Mouse (Mus musculus) embryonic facial prominence, embryonic 12.5 days (tissue): Measurements from ENCODE around the gene Cd59b. TPM values are rescaled to one million over a fixed set of nuclear protein-coding genes. Genes with fewer than 3 reads are reported as not detected.
A peak's percentile ranks its signal among the peaks of the same experiment; 100 is the strongest.

Experiments
- ATAC-seq: fragments of 200-750 bp; cut with Nextera tagmentation; 2 replicates; pipeline ENCODE4 v1.8.0; 2017; ENCODE audit not compliant: insufficient number of reproducible peaks, insufficient read depth, low FRiP score, low TSS enrichment
- H3K27ac ChIP-seq: fragments of 300-500 bp; sonication (generic); 2 replicates; pipeline ENCODE4 v1.5.1; 2016; ENCODE audit warnings: mild to moderate bottlenecking
- H3K27me3 ChIP-seq: fragments of 300-500 bp; sonication (generic); 2 replicates; pipeline ENCODE4 v1.6.1; 2016; ENCODE audit warnings: mild to moderate bottlenecking, moderate library complexity
- H3K36me3 ChIP-seq: fragments of 300-500 bp; sonication (generic); 2 replicates; pipeline ENCODE4 v1.6.1; 2016; ENCODE audit warnings: mild to moderate bottlenecking
- H3K4me1 ChIP-seq: fragments of 300-500 bp; sonication (generic); 2 replicates; pipeline ENCODE4 v1.6.1; 2016
- H3K4me2 ChIP-seq: fragments of 300-500 bp; sonication (generic); replicated peaks from 2 replicates; pipeline ENCODE4 v1.6.1; 2016; ENCODE audit warnings: mild to moderate bottlenecking, moderate library complexity
- H3K4me3 ChIP-seq: fragments of 300-500 bp; sonication (generic); 2 replicates; pipeline ENCODE4 v1.5.1; 2016; ENCODE audit warnings: mild to moderate bottlenecking
- H3K9ac ChIP-seq: fragments of 300-500 bp; sonication (generic); 2 replicates; pipeline ENCODE4 v1.6.1; 2016; ENCODE audit warnings: mild to moderate bottlenecking, moderate library complexity
- H3K9me3 ChIP-seq: fragments of 300-500 bp; sonication (generic); 2 replicates; pipeline ENCODE4 v1.6.1; 2016; ENCODE audit warnings: mild to moderate bottlenecking, moderate library complexity
- WGBS: fragments of 180-500 bp; shearing (Covaris S2); methylation state at CpG from one replicate; pipeline ENCODE4 v1.1.7; 2016; 5-methylcytosine and 5-hydroxymethylcytosine counted together
- polyA plus RNA-seq: library from polyadenylated mRNA; unstranded; fragments of >200 nt; fragmentation: Nextera tagmentation; extraction: Ambion mirVana; gene quantifications from 2 replicates; pipeline ENCODE4 v1.2.1, GENCODE M21; 2016

Cd59b gene
- polyA plus RNA-seq, 1 experiment from 2014 or later, result 5.1 TPM

DNA sequence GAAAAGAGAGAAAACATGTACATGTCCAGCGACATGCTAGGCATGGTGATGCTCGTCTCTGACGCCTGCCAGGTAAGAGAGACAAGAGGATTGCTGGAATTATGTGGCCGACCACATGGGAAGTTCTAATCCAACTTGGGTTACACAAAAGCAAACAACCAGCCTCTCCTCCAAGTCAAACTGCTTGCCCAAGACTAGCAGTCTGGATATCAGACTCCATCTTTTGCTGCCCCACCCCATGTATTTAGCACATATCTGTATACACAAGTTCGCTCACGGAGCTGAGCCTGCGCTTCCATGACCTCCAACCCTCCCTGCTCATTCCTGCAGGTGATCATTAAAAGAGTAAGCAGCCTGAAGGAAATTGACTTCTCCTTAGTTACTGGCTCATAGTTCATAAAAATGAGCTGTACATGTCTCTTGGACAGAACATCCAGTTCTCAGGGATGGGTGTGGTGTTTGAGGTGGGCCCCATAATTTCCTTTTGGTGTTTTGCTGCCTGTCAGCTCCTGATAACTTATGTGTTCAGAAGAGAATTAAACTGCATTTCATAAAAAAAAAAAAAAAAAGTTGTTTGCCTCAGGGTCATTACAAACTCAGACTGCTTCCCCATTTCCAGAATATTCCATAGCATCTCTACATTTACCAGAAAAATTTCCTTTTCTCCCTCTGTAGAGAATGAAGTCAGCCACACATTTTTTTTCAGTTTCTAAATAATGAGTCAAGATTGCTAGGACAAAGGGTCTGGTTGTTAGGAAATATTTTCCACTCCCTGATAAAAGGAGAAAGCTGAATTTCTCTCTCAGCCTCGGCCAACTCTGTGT, 52.2 kb downstream of the Cd59b start:
- Histone ChIP-seq H3K4me1 (peaks cover 8% of the 10 kb centered on the region), H3K9me3 (no peaks in the 10 kb centered on the region), H3K27ac (no peak overlapping the region), H3K4me2 (peak overlapping the region; percentile 97), H3K27me3 (peaks cover 14% of the 10 kb centered on the region; the same call in 1 of the 2 replicates), H3K4me3 (peak overlapping the region; percentile 71), H3K36me3 (no peaks in the 10 kb centered on the region), H3K9ac (no peak overlapping the region)
- ATAC-seq, result no peak
- WGBS, result 78% methylated on average over 8 of the region's 8 CpGs

DNA sequence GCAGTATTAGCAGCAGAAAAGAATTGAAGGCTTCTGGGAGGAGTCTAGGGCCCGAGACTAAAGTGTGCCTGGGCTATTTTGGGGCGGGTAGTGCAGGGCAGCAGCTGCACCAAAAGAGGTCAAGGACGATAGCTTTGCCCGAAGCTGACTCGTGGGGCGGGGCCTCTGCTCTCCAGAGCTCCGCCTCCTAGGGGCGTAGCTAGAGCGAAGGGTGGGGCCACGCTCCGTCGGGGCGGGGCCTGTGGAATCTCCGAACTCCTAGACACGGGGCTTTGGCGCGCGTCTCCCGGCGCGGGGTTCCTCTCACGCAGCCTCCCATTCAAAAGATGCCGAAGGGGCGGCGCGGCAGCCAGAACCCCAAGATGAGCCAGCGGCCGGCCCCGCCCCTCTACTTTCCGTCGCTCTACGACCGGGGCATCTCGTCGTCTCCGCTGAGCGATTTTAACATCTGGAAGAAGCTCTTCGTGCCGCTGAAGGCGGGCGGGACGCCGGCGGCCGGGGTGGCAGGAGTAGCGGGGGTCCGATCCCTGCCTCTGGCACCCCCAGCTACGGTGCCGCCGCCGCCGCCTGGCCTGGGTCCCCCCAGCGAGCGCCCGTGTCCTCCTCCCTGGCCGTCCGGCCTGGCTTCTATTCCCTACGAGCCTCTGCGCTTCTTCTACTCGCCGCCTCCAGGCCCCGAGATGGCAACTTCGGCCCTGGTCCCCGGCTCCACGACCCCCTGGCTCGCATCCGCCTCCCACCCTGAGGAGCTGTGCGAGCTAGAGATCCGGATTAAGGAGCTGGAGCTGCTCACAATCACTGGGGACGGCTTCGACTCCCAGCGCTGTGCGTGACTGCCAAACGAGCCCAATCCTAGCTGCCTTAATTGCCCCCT, 53.1 kb downstream of the Cd59b start, which contains the start of gene A930018P22Rik:
Gene A930018P22Rik, plus strand, starts transcription at position 265 of the 874 bp plus-strand sequence.
- H3K4me3 ChIP-seq, result peak within 1 kb of the TSS; percentile 71
- peak within 1 kb of the TSS; percentile 97 for H3K4me2 ChIP-seq
- ATAC-seq, result peak; percentile 90
- H3K4me1 ChIP-seq, result peaks cover 8% of the 10 kb centered on the region
- no peaks in the 10 kb centered on the region for H3K36me3 ChIP-seq
- no peaks in the 10 kb centered on the region for H3K9me3 ChIP-seq
- H3K27ac ChIP-seq, result peak within 1 kb of the TSS; percentile 60; the same call in 1 of the 2 replicates
- H3K27me3 ChIP-seq, result peaks cover 14% of the 10 kb centered on the region; the same call in 1 of the 2 replicates
- H3K9ac ChIP-seq, result peak within 1 kb of the TSS; percentile 72
- under 1% methylated on average over 71 of the region's 74 CpGs for WGBS

DNA sequence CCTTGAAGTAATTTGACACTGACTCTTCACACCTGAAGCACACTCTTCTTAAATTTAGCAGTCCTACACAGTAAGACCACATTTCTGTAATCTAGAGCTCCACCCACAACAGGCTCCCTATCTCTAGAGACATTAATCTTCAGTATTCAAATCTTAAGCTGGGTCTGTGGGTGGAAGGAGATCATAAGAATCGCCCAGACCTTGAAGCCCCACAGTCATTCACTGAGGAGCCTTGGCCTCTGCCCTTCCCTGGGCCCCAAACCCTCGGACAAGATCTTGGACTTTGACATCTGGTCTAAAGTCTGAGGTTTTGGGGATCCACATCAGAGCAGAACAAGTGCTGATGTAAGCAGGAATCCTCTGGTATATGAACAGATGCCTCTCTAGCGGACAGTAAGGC, 53.9 kb downstream of the Cd59b start:
- H3K4me2 ChIP-seq, result peak overlapping the region; percentile 97
- H3K4me1 ChIP-seq, result peaks cover 8% of the 10 kb centered on the region
- ATAC-seq, result peak; percentile 43
- no peak overlapping the region for H3K27ac ChIP-seq
- no peaks in the 10 kb centered on the region for H3K36me3 ChIP-seq
- H3K27me3 ChIP-seq, result peaks cover 14% of the 10 kb centered on the region; the same call in 1 of the 2 replicates
- H3K9ac ChIP-seq, result peak overlapping the region; percentile 72
- H3K4me3 ChIP-seq, result peak overlapping the region; percentile 71; the same call in 1 of the 2 replicates
- no peaks in the 10 kb centered on the region for H3K9me3 ChIP-seq
- 35% methylated on average over 3 of the region's 3 CpGs for WGBS

DNA sequence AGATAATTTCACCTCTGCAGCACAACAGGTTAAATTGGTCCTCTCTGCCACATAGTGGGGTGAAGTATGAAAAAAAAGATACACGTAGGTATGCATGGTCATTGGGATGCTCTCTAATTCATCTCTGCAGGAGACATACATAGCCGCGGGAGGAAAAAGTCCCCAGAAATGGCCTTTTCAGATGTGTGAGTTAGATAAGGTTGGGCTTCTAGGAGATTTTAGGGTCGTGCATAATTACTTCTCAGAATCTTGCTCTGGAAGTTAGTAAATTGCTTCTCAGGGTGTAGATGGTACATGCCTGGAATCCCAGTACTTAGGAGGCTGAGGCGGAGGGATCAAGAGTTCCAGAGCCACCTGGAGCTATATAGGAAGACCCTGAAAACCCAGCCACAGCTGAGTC, 54.4 kb downstream of the Cd59b start:
- no peak for ATAC-seq
- peaks cover 8% of the 10 kb centered on the region for H3K4me1 ChIP-seq
- no peaks in the 10 kb centered on the region for H3K9me3 ChIP-seq
- 74% methylated on average over 5 of the region's 5 CpGs for WGBS
- no peaks in the 10 kb centered on the region for H3K36me3 ChIP-seq
- no peak overlapping the region for H3K27ac ChIP-seq
- H3K9ac ChIP-seq, result no peak overlapping the region
- peaks cover 14% of the 10 kb centered on the region; the same call in 1 of the 2 replicates for H3K27me3 ChIP-seq
- H3K4me2 ChIP-seq, result no peak overlapping the region
- H3K4me3 ChIP-seq, result no peak overlapping the region

DNA sequence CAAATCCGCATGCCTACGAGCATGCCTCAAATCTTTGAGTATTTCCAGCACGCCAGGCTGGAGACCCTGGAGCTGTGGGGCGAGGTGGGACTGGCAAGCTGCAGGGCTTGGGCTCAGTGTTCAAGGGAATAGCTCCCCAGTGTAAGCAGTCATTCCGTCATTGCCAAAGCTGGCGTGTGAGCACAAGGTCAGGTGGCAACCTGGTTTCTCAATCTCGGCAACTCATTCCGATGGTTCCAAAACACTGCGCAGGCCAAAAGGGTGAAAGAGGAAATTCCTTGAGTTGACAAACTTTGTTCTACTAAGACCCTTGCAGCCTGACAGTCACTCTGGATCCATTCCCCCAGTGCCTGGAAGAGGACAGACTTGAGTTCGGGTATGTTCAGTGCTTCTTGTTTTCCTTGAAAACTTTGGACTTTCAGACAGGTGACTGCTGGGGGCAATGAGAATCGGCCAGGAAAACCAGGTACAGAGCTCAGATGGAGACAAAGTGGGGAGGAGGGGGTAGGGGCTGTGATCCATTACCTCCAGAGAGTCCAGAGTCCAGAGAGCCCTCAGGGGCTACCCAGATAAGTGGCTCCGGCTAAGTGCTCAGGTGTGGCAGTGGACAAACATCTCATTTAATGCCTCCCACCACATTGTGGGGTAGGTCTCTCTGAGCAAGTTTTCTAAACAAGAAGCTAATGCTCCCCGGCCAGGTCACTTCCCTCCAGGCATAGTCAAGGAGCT, 59.3 kb downstream of the Cd59b start:
- no peak for ATAC-seq
- no peaks in the 10 kb centered on the region for H3K36me3 ChIP-seq
- 78% methylated on average over 13 of the region's 13 CpGs for whole genome bisulfite sequencing
- no peaks in the 10 kb centered on the region for H3K4me1 ChIP-seq
- no peak overlapping the region for H3K27ac ChIP-seq
- H3K9ac ChIP-seq, result no peak overlapping the region
- H3K27me3 ChIP-seq, result peaks cover 12% of the 10 kb centered on the region; the same call in 1 of the 2 replicates
- no peak overlapping the region for H3K4me3 ChIP-seq
- no peak overlapping the region for H3K4me2 ChIP-seq
- H3K9me3 ChIP-seq, result no peaks in the 10 kb centered on the region

DNA sequence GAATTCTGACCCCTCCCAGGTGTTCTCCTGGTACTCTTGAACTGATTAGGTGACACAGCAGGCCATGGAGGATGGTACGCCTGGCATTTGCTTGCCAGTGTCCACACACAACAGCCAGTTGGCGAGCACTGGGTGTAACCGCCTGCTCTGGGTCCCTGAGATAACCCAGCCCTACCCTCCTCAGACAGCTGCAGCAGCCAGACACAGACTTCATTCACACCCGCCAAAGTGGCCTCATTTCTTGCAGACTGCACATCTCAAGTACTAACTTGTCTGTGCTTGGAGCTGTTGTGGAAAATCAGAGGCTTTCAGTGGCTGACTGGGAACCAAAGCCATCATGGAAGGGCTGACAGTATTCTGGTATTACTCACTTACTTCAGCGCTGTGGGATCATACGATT, 60.5 kb downstream of the Cd59b start:
- H3K36me3 ChIP-seq, result no peaks in the 10 kb centered on the region
- no peak overlapping the region for H3K4me2 ChIP-seq
- 80% methylated on average over 6 of the region's 6 CpGs for WGBS
- H3K4me3 ChIP-seq, result no peak overlapping the region
- no peak overlapping the region for H3K9ac ChIP-seq
- no peak overlapping the region for H3K27ac ChIP-seq
- no peak for ATAC-seq
- H3K9me3 ChIP-seq, result no peaks in the 10 kb centered on the region
- no peaks in the 10 kb centered on the region for H3K4me1 ChIP-seq
- H3K27me3 ChIP-seq, result peaks cover 4% of the 10 kb centered on the region; the same call in 1 of the 2 replicates

DNA sequence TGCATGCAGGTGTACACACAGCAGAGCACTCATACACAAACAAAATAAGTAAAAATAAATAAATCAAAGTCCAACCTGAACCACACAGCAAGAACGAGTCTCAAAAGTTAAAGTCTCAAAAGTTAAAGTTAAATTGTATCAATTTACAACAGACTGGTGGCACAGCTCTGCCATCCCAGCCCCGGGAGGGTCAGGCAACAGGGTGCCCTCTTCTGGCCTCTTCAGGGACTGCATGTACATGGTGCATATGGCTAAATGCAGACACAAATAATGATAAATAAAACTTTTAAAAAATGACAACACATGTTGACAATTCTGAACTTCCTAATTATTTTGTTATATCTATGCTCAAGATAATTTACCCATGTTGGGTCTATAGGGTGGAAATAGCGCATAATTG, 61.3 kb downstream of the Cd59b start:
- 59% methylated on average over 3 of the region's 3 CpGs for WGBS
- ATAC-seq, result no peak
- H3K4me1 ChIP-seq, result no peaks in the 10 kb centered on the region
- no peak overlapping the region for H3K9ac ChIP-seq
- H3K9me3 ChIP-seq, result no peaks in the 10 kb centered on the region
- H3K27ac ChIP-seq, result no peak overlapping the region
- no peaks in the 10 kb centered on the region for H3K27me3 ChIP-seq
- no peaks in the 10 kb centered on the region for H3K36me3 ChIP-seq
- no peak overlapping the region for H3K4me3 ChIP-seq
- H3K4me2 ChIP-seq, result no peak overlapping the region

DNA sequence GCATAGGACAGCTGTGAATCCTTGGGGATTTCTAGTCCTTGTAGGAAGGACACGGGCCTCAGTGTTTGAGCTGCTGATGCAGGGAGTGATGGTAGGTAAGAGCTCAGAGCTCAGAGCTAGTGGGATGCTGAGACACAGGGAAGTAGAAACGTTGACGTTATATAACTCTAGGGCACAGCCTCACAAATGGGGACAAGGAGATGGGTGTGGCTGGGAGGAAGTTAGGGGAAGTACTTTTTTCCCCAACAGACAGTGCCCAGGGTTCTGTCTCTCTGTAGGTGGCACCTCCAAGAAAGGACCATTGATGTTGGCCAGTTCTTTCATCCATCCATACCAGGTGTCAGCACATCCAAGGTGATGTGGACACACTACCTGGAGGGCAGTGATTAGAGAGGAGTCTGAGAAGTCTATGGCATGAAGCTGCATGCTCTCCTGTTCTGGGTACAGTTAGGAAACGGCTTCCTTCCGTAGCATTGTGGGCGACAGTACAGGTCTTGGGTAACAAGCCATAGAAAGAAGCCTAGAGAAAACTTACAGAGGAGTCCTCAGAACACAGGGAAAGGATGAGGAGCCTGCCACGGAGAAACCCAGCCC, 62.7 kb downstream of the Cd59b start:
- H3K36me3 ChIP-seq, result no peaks in the 10 kb centered on the region
- H3K27ac ChIP-seq, result no peak overlapping the region
- H3K27me3 ChIP-seq, result no peaks in the 10 kb centered on the region
- ATAC-seq, result no peak
- H3K4me2 ChIP-seq, result no peak overlapping the region
- H3K9ac ChIP-seq, result no peak overlapping the region
- H3K4me3 ChIP-seq, result no peak overlapping the region
- no peaks in the 10 kb centered on the region for H3K4me1 ChIP-seq
- H3K9me3 ChIP-seq, result no peaks in the 10 kb centered on the region
- 72% methylated on average over 7 of the region's 7 CpGs for WGBS

DNA sequence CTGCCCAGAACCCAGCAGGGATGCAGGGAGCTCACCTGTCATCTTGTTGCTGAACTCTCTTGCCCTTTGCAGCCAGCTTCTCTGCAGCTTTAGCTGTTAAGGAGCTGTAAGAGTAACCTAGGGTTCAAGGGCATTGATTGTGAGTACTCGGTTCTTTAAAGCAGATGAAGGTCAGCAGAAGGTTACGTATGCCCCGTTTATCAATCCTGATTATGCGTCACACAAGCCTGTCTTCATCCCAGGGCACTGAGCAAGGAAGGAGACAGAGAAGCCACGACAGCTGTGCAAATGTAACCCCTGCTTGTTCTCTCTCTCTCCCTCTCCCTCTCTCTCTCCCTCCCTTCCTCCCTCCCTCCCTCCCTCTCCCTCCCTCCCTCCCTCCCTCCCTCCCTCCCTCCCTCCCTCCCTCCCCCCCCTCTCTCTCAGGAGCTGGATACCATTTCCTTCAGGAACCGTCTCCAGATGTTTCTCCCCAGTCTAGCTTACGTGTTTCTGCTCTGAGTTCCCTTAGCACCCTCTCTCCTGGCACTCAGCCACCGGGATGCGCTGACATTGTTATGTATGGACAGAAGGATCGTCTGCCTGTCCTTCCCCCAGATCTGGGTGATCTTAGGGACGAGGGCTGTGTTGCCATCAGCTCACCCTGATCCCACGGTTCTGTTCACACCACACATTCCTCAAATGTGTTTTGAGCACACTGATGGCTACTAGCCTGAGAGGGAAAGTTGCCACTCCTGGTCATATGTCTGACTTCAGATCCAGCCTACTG, 63.6 kb downstream of the Cd59b start:
- Histone ChIP-seq H3K9me3 (no peaks in the 10 kb centered on the region), H3K4me2 (no peak overlapping the region), H3K36me3 (no peaks in the 10 kb centered on the region), H3K9ac (no peak overlapping the region), H3K27ac (no peak overlapping the region), H3K4me1 (no peaks in the 10 kb centered on the region), H3K27me3 (no peaks in the 10 kb centered on the region), H3K4me3 (no peak overlapping the region)
- ATAC-seq, result no peak
- WGBS, result 36% methylated on average over 11 of the region's 12 CpGs

DNA sequence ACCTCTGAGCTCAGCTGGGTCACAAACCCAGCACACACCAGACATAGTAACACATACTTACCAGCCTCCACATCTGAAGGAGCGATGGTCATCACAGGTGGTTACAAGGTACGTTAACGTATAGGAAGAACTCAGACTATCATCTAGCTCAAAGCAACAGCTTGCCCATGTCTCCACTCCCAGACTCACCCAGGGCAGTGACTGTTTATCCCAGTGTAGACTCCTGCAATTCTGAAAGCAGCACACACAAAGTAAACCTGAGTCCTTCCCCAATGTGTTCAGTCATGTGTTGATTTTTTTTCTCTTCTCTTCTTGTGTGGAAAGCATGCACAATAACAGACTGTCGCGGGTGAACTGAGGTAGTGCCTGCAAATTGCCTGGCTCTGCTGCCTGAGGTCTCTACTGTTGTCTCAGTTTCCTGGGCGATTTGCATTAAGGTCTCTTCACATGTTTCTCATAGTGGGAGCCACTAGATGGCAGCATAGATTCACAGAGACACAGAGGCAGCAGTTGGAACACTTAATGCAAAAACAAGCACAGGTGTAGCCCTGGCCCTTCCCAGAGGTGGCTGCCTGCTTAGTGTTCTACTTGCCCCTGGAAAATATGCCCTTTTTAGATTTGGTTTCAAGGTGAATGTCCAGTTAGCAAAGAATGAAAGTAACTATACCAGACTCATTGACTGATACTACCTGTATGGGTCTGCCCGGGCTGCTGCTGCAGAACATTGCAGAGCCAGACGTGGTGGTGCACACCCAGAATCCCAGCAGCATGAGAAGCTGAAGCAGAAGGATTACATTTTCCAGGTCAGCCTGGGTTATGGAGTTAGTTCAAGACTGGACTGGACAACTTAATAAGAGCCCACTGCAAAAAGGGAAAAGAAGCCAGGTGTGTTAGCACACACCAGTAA, 64.8 kb downstream of the Cd59b start:
- 44% methylated on average over 8 of the region's 8 CpGs for WGBS
- H3K4me2 ChIP-seq, result no peak overlapping the region
- H3K27ac ChIP-seq, result no peak overlapping the region
- no peak overlapping the region for H3K4me3 ChIP-seq
- no peaks in the 10 kb centered on the region for H3K36me3 ChIP-seq
- no peaks in the 10 kb centered on the region for H3K27me3 ChIP-seq
- no peak overlapping the region for H3K9ac ChIP-seq
- H3K4me1 ChIP-seq, result no peaks in the 10 kb centered on the region
- 0 out of 2 replicates have a peak, but pooled peaks have one; percentile 35 for ATAC-seq
- no peaks in the 10 kb centered on the region for H3K9me3 ChIP-seq
